18 mouse cellular contexts compared by ENCODE assay signal in the genomic region with DNA sequence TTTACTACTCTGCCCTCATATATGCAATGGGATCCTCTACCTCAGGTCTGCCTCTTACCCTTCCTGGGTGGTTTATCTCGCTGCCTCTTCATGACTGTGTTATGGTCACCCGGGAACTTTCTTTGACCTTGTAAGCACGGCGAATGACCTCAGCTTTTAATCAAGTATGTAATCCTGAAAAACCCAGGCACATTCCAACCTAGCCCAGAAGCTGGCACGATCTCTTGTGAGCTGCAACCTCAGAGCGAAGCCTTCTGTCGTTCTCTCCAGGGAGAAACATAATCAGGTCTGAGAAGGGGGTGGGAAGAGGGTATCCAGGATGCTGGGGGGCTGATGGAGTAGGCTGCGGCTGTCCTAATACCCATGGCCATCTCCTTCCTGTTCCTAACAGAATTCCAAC. TPM values are rescaled to one million over a fixed set of nuclear protein-coding genes. Genes with fewer than 3 reads are reported as not detected.
DNase-seq lines count a peak whose midpoint lies in the region; ATAC-seq and TF ChIP-seq lines count a peak whose summit lies in the region.
"Had no signal": no experiment of that assay in that cellular context is flagged by ENCODE, and none has a peak within 500 bp of the region (broad histone marks: within the 10 kb centered on the region; RNA-seq: fewer than 3 reads in every experiment).

No protein-coding gene starts in this region.

- TF ChIP-seq POLR2A in limb, embryonic 14.5 days (IDR thresholded peaks at IDR 0.05; ENCODE audit: borderline replicate concordance, extremely low read depth, insufficient read depth, insufficient read length), result no peak

- peak; percentile 59 to 83 for DNase-seq in adrenal gland, adult (ENCODE audit: inconsistent age in 2 of 2, low spot score in 1 of 2)
- no peak for DNase-seq in adrenal gland, adult 18-20 months (ENCODE audit: low spot score in 2 of 2)
- no peak for DNase-seq in heart, adult 11 months
- peak; percentile 38 to 39 for DNase-seq in adrenal gland, postnatal 36 days
- peak; percentile 23 for DNase-seq in limb, embryonic 14.5 days (ENCODE audit: low spot score)
- no peak for DNase-seq in Muller cell, postnatal 12 days (ENCODE audit: inconsistent ontology term)
- DNase-seq: gastrocnemius, postnatal 25 days; lung, postnatal 10 days; thymus, postnatal 14 days had no signal

- peaks cover 43% of the 10 kb centered on the region for H3K4me1 ChIP-seq in heart, embryonic 15.5 days (replicated peaks)
- peaks cover 58% of the 10 kb centered on the region for H3K4me1 ChIP-seq in limb, embryonic 14.5 days (ENCODE audit: control insufficient read depth, insufficient read depth, low read length)

- peak overlapping the region; percentile 24 for H3K27ac ChIP-seq in heart, embryonic 15.5 days
- H3K27ac ChIP-seq in limb, embryonic 14.5 days (replicated peaks; ENCODE audit: low read depth, low read length), result no peak overlapping the region
- H3K27ac ChIP-seq: forebrain, embryonic 15.5 days; hindbrain, embryonic 15.5 days; intestine, embryonic 15.5 days; kidney, embryonic 15.5 days; limb, embryonic 13.5 days; midbrain, embryonic 12.5 days had no signal

- H3K4me3 ChIP-seq in heart, embryonic 15.5 days, result no peak overlapping the region
- no peak overlapping the region for H3K4me3 ChIP-seq in limb, embryonic 14.5 days (replicated peaks; ENCODE audit: low read length)
- H3K4me3 ChIP-seq: forebrain, embryonic 15.5 days; hindbrain, embryonic 15.5 days; intestine, embryonic 15.5 days; kidney, embryonic 15.5 days; limb, embryonic 13.5 days; midbrain, embryonic 12.5 days had no signal

- H3K27me3 ChIP-seq in heart, embryonic 15.5 days, result no peaks in the 10 kb centered on the region
- peaks cover 8% of the 10 kb centered on the region; the same call in 1 of the 2 replicates for H3K27me3 ChIP-seq in limb, embryonic 14.5 days (ENCODE audit: control insufficient read depth, insufficient read depth, low read length)
- H3K27me3 ChIP-seq: forebrain, embryonic 15.5 days; hindbrain, embryonic 15.5 days; intestine, embryonic 15.5 days; kidney, embryonic 15.5 days; midbrain, embryonic 12.5 days; Patski had no signal

- WGBS in heart, embryonic 15.5 days, result 36% methylated on average over 8 of the region's 8 CpGs
- WGBS in limb, embryonic 14.5 days, result 56% methylated on average over 8 of the region's 8 CpGs

- no peaks in the 10 kb centered on the region for H3K36me3 ChIP-seq in heart, embryonic 15.5 days
- H3K36me3 ChIP-seq in limb, embryonic 14.5 days (ENCODE audit: control insufficient read depth, insufficient read depth, low read length), result no peaks in the 10 kb centered on the region
- H3K36me3 ChIP-seq: forebrain, embryonic 15.5 days; hindbrain, embryonic 15.5 days; intestine, embryonic 15.5 days; kidney, embryonic 15.5 days; limb, embryonic 13.5 days; midbrain, embryonic 12.5 days had no signal

- H3K9me3 ChIP-seq in heart, embryonic 15.5 days (replicated peaks), result no peaks in the 10 kb centered on the region
- no peaks in the 10 kb centered on the region for H3K9me3 ChIP-seq in limb, embryonic 14.5 days (ENCODE audit: control insufficient read depth, low read length)
- H3K9me3 ChIP-seq: forebrain, embryonic 15.5 days; hindbrain, embryonic 15.5 days; intestine, embryonic 15.5 days; kidney, embryonic 15.5 days; limb, embryonic 13.5 days; midbrain, embryonic 12.5 days had no signal

- no peak overlapping the region for H3K4me2 ChIP-seq in heart, embryonic 15.5 days
- H3K4me2 ChIP-seq in limb, embryonic 14.5 days (replicated peaks; ENCODE audit: low read depth, low read length, severe bottlenecking), result no peak overlapping the region
- H3K4me2 ChIP-seq: forebrain, embryonic 15.5 days; hindbrain, embryonic 15.5 days; intestine, embryonic 15.5 days; kidney, embryonic 15.5 days; limb, embryonic 13.5 days; midbrain, embryonic 12.5 days had no signal

- no peak for ATAC-seq in heart, embryonic 15.5 days (replicated peaks; ENCODE audit: insufficient number of reproducible peaks, insufficient read depth, low FRiP score, low read depth)
- ATAC-seq in limb, embryonic 14.5 days (ENCODE audit: low FRiP score, low read depth), result peak; percentile 28; the same call in 1 of the 2 replicates
- ATAC-seq in erythroid progenitor cell, adult 5-6 weeks (replicated peaks; ENCODE audit: low FRiP score, poor library complexity, severe bottlenecking), result no peak
- ATAC-seq: forebrain, embryonic 15.5 days; intestine, embryonic 15.5 days; Patski had no signal

- H3K9ac ChIP-seq in heart, embryonic 15.5 days, result no peak overlapping the region
- H3K9ac ChIP-seq in limb, embryonic 14.5 days (ENCODE audit: low read depth, low read length, severe bottlenecking), result no peak overlapping the region
- H3K9ac ChIP-seq: forebrain, embryonic 15.5 days; hindbrain, embryonic 15.5 days; intestine, embryonic 15.5 days; kidney, embryonic 15.5 days; limb, embryonic 13.5 days; midbrain, embryonic 12.5 days had no signal

RNA-seq across cellular contexts. Expression of gene Clmn, which starts 45.8 kb away (rescaled TPM):
- 10 to 100 TPM; 12.8 to 15.9 TPM for total RNA-seq in adrenal gland, adult 18-20 months (2021)
- 0.54 and 1.2 TPM in 2 replicates for polyA plus RNA-seq in heart, embryonic 15.5 days (2015; fragmentation: Nextera tagmentation; extraction: Ambion mirVana)
- 10 to 100 TPM in 1 of 2 experiments, 1 to 10 TPM in 1; 7.9 to 13.2 TPM for total RNA-seq in adrenal gland, postnatal 36 days (2021)
- polyA plus RNA-seq in limb, embryonic 14.5 days (2012; rRNA removed), result 8.1 and 9.0 TPM in 2 replicates
- 2.9 and 3.9 TPM in 2 replicates for polyA plus RNA-seq in limb, embryonic 14.5 days (2014; fragmentation: Nextera tagmentation; extraction: Ambion mirVana)
- not detected in 2 replicates for total RNA-seq in erythroid progenitor cell, adult 5-6 weeks (2015; ENCODE audit: low replicate concordance)
- total RNA-seq in erythroid progenitor cell, adult 5-6 weeks (2017; ENCODE audit: low replicate concordance), result not detected in 2 replicates

Comparison
In these comparisons a context has a peak if more than half of its experiments do, and no peak if none do; other contexts are left out.
1. DNase-seq: peak in adrenal gland, adult (2 of 2), adrenal gland, postnatal 36 days (2 of 2) and limb, embryonic 14.5 days (single experiment); none in adrenal gland, adult 18-20 months (0 of 2), heart, adult 11 months (single experiment) and Muller cell, postnatal 12 days (single experiment).
2. RNA of gene Clmn, which starts 45.8 kb away (total RNA-seq): 12.8 to 15.9 TPM in adrenal gland, adult 18-20 months and 7.9 to 13.2 TPM in adrenal gland, postnatal 36 days; not detected in erythroid progenitor cell, adult 5-6 weeks; every median in the first group is over 4 times any median in the second.